Mouse (Mus musculus) testis, postnatal 10 days (tissue): Measurements from ENCODE around the gene Gm11569.
"Not testable (repeated sequence)": the region's sequence is repeated elsewhere in the genome, so short reads cannot be mapped to it uniquely, and the experiment has no call there.

Source experiments
- DNase-seq: peaks from one replicate; pipeline ENCODE4 v3.0.0; 2021; ENCODE audit warnings: low spot score

Gene Gm11569

GRCm38 (mm10) chr11:99798832-99799231, at the start of gene Gm11569:
TSS of gene Gm11569 (minus strand) at chr11:99798932.
- DNase-seq = not testable (repeated sequence)

GRCm38 (mm10) chr11:99846746-99847145, 48.0 kb upstream of the Gm11569 start:
- no peak for DNase-seq

DNA sequence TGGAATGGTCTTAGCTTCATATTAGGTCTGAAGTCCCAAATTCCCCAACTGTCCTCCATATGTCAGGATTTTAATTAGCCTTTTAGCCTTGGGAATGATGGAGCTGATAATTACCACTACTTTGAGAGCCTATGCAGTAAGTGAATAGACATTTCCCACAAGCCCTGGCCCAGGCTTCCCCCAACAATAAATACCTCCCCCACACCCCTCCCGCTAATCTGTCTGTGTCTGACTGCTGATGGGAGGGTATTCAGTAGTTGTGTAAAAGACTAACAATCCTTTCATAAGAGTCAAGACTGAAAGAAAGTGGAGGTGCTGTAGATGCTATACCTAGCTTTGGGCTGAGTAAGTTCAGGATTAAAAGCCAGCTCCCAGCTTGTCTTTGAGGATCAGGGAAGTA, 43.5 kb upstream of the Gm11569 start:
- no peak for DNase-seq

DNA sequence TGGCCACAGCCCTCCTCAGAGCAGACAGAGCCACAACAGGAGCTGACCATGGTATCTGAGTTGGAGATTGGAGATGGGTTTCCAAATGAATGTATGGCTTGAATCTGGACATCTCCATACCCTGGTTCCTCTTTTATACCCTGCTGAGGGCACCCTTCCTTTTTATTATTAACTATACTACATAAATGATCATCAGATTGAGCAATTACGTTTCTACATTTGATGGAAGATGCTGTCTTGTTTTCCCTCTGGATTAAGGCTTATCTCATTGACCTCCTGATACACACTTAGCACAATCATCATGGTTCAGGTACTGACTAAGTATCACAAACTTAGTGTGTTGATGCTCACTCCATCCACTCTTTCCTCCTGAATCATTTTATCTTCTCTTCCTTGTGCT, 39.2 kb upstream of the Gm11569 start, which contains the start of gene 2300003K06Rik:
Gene 2300003K06Rik, minus strand, starts transcription at position 101 of the 400 bp plus-strand sequence.
- no peak for DNase-seq

DNA sequence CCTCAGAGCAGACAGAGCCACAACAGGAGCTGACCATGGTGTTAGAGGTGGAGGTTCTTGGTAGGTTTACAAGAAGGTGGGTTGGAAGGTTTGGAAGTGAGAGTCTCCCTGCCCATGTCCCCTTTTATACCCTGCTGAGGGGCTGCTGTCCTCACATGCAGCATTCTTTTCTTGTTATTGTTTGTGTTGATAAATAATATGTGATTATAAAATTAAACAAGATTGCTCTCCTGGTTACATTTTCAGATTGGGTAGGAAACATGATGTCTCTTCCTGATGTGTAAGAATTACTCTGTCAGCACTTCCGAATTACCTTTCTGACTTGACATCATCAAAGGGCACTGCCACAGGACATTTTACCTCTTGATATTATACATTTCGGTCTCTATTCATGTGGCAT, 16.8 kb upstream of the Gm11569 start, which contains the start of gene Gm11564:
Gene Gm11564, minus strand, starts transcription at position 101 of the 400 bp plus-strand sequence.
- not testable (repeated sequence) for DNase-seq

DNA sequence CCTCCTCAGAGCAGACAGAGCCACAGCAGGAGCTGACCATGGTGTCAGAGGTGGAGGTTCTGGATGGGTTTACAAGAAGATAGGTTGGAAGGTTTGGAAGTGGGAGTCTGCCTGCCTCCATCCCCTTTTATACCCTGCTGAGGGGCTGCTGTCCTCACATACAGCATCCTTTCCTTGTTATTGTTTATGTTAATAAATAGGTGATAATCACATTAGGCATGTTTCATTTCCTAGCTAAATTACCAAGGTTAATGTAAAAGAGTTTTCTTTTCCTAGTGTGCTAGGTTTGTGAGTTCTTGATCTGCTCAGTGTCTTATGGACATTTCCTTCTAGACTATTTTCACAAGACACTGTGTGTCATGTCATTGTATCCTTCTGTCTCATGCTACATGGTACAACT, 11.1 kb upstream of the Gm11569 start, which contains the start of gene Krtap4-13:
Gene Krtap4-13, minus strand, starts transcription at position 101 of the 400 bp plus-strand sequence.
- not testable (repeated sequence) for DNase-seq

DNA sequence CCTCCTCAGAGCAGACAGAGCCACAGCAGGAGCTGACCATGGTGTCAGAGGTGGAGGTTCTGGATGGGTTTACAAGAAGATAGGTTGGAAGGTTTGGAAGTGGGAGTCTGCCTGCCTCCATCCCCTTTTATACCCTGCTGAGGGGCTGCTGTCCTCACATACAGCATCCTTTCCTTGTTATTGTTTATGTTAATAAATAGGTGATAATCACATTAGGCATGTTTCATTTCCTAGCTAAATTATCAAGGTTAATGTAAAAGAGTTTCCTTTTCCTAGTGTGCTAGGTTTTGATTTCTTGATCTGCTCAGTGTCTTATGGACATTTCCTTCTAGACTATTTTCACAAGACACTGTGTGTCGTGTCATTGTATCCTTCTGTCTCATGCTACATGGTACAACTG, 5.6 kb upstream of the Gm11569 start, which contains the start of gene Gm11554:
Gene Gm11554, minus strand, starts transcription at position 101 of the 400 bp plus-strand sequence.
- not testable (repeated sequence) for DNase-seq

DNA sequence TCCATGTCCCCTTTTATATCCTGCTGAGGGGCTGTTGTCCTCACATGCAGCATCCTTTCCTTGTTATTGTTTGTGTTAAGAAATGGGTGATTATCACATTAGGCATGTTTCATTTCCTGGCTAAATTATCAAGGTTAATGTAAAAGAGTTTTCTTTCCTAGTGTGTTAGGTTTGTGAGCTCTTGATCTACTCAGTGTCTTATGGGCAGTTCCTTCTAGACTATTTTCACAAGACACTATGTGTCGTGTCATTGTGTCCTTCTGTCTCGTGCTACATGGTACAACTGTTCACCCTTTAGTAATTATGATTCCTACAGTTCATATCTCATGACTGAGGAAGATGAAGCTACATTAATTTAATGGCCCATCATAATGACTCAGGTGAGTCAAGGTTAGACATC, 5.4 kb downstream of the Gm11569 start, which contains the start of gene Gm11596:
Gene Gm11596, minus strand, starts transcription at position 101 of the 400 bp plus-strand sequence.
- no peak for DNase-seq

DNA sequence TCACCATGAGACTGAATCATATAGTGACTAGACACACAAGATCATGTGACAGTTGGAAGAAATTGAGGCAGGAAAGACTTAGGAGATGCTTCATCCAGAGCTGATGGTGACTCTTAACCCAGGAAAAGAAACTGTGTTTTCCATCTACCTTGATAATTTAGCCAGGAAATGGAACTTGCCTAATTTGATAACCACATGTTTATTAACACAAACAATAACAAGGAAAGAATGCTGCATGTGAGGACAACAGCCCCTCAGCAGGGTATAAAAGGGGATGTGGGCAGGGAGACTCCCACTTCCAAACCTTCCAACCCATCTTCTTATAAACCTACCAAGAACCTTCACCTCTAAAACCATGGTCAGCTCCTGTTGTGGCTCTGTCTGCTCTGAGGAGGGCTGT, 13.8 kb downstream of the Gm11569 start, which contains the start of gene Krtap4-9:
Gene Krtap4-9, plus strand, starts transcription at position 301 of the 400 bp plus-strand sequence.
- DNase-seq = not testable (repeated sequence)

DNA sequence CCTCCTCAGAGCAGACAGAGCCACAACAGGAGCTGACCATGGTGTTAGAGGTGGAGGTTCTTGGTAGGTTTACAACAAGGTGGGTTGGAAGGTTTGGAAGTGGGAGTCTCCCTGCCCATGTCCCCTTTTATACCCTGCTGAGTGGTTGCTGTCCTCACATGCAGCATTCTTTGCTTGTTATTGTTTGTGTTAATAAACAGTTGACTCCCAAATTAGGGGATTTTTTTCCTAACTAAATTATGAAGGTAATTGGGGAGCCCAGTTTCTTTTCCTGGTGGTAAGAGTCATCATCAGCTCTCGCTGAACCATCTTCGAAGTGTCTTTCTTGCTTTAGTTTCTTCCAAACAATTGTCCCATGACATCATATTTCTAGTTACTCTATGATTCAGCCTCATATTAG, 18.1 kb downstream of the Gm11569 start, which contains the start of gene Krtap4-8:
Gene Krtap4-8, minus strand, starts transcription at position 101 of the 400 bp plus-strand sequence.
- DNase-seq = no peak

DNA sequence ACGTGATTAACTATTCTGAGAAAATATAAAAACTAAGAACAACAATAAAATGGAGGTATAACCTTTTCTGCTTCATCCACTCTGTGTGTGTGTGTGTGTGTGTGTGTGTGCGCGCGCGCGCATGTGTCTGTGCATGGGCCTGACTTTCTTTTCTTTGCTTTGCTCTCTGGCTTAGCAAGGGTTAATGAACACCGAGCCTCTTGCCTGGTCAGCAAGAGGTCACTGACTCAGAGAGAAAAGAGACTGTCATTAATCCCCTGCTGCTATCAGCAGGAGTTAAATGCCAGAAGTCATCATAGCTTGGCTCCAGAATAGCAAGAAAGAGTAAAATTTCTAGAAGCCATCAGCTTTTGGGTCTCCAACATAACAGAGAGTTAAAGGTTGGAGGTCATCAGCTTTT, 20.3 kb downstream of the Gm11569 start:
- DNase-seq = no peak

- DNase-seq = not testable (repeated sequence)
These were observed 25.9 kb downstream of the Gm11569 start, which contains the start of gene Gm11595 for GRCm38 (mm10) chr11:99772813-99773212. TSS of gene Gm11595 (minus strand) at chr11:99772913.

GRCm38 (mm10) chr11:99768410-99768809, 30.3 kb downstream of the Gm11569 start:
- DNase-seq = no peak

DNA sequence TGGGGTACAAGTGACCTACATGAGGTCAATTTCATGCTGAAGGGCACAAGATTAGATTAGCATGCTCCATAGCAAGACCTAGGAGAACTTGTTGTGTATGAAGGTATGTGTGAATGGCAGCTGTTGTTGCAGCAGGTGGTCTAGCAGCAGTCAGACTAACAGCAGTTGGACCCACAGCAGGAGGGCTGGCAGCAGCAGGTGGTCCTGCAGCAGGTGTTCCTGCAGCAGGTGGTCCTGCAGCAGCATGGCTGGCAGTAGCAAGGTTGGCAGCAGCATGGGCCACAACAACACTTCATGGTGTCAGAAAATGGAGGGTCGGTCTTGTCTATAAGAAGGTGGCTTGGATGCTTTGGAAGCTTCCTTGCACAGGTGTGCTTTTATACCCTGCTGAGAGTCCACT, 39.9 kb downstream of the Gm11569 start:
- DNase-seq = no peak
